In genomic region chr2:4531533-4532197, GRCm38 (mm10) we compare ENCODE assay signal across 23 mouse cellular contexts.
DNase-seq lines count a peak whose midpoint lies in the region; ATAC-seq and TF ChIP-seq lines count a peak whose summit lies in the region.
"Had no signal": no experiment of that assay in that cellular context is flagged by ENCODE, and none has a peak within 500 bp of the region (broad histone marks: within the 10 kb centered on the region; RNA-seq: fewer than 3 reads in every experiment).

No protein-coding gene starts in this region.

- H3K9ac ChIP-seq in MEL (ENCODE audit: control insufficient read depth, low read depth, low read length, poor library complexity, severe bottlenecking): no peak overlapping the region
- H3K9ac ChIP-seq in kidney, postnatal 0 days (ENCODE audit: low read depth, low read length): no peak overlapping the region
- H3K9ac ChIP-seq: forebrain, embryonic 12.5 days; limb, embryonic 13.5 days; liver, embryonic 13.5 days; lung, embryonic 14.5 days; midbrain, embryonic 12.5 days; neural tube, embryonic 13.5 days had no signal

- peaks cover 0 to 2% of the 10 kb centered on the region in 2 experiments; a peak in 1 of 4 replicates for H3K36me3 ChIP-seq in MEL (ENCODE audit: control insufficient read depth in 1 of 2, insufficient read depth in 2 of 2, low read length in 2 of 2)
- H3K36me3 ChIP-seq in kidney, postnatal 0 days (ENCODE audit: insufficient read depth, low read length): no peaks in the 10 kb centered on the region
- H3K36me3 ChIP-seq: liver, embryonic 13.5 days had no signal

- DNase-seq in MEL (ENCODE audit: low read depth, low spot score): peak; percentile 74
- DNase-seq in kidney, adult 18-20 months: peak; percentile 36
- peak; percentile 38 for DNase-seq in kidney, postnatal 0 days (ENCODE audit: low spot score)
- no peak for DNase-seq in gastrocnemius, postnatal 10 days
- no peak for DNase-seq in right cerebral cortex, postnatal 14 days
- DNase-seq in right cerebral cortex, adult 18-20 months: no peak
- DNase-seq in adrenal gland, adult 18-20 months (ENCODE audit: low spot score in 2 of 2): no peak
- DNase-seq: adrenal gland, postnatal 25 days; cerebellum, adult 18-20 months; cerebellum, postnatal 36 days; gastrocnemius, postnatal 14 days; liver, embryonic 13.5 days; lung, embryonic 14.5 days; lung, postnatal 36 days; right cerebral cortex, postnatal 4 days; thymus, postnatal 14 days had no signal

- no peak overlapping the region for H3K27ac ChIP-seq in MEL (ENCODE audit: control insufficient read depth, low read depth, low read length)
- H3K27ac ChIP-seq in kidney, postnatal 0 days: no peak overlapping the region
- H3K27ac ChIP-seq: forebrain, embryonic 12.5 days; hindbrain, embryonic 10.5 days; limb, embryonic 13.5 days; liver, embryonic 13.5 days; midbrain, embryonic 12.5 days; neural tube, embryonic 13.5 days had no signal

- H3K9me3 ChIP-seq in MEL (replicated peaks; ENCODE audit: insufficient read depth, low read length): no peaks in the 10 kb centered on the region
- no peaks in the 10 kb centered on the region for H3K9me3 ChIP-seq in kidney, postnatal 0 days (replicated peaks; ENCODE audit: low read length)
- H3K9me3 ChIP-seq: forebrain, embryonic 12.5 days; hindbrain, embryonic 10.5 days; limb, embryonic 13.5 days; liver, embryonic 13.5 days; midbrain, embryonic 12.5 days; neural tube, embryonic 13.5 days had no signal

- no peak overlapping the region for H3K4me2 ChIP-seq in kidney, postnatal 0 days (ENCODE audit: low read length)
- H3K4me2 ChIP-seq: forebrain, embryonic 12.5 days; limb, embryonic 13.5 days; liver, embryonic 13.5 days; lung, embryonic 14.5 days; midbrain, embryonic 12.5 days; neural tube, embryonic 13.5 days had no signal

- peak in 1 of 2 experiments; percentile 30; a peak in 1 of 4 replicates for TF ChIP-seq EP300 in MEL (IDR thresholded peaks at IDR 0.05; ENCODE audit: low read depth in 1 of 2, low read length in 2 of 2)

- no peak for TF ChIP-seq RAD21 in MEL (IDR thresholded peaks at IDR 0.05; ENCODE audit: low read depth, low read length)

- 75% methylated on average over 11 of the region's 11 CpGs for WGBS in kidney, postnatal 0 days

- H3K4me3 ChIP-seq in MEL (ENCODE audit: control insufficient read depth in 1 of 2, insufficient read depth in 1 of 2, low read depth in 2 of 2, low read length in 2 of 2): no peak overlapping the region
- H3K4me3 ChIP-seq in kidney, postnatal 0 days (replicated peaks; ENCODE audit: low read depth, low read length): no peak overlapping the region
- H3K4me3 ChIP-seq: forebrain, embryonic 12.5 days; hindbrain, embryonic 10.5 days; limb, embryonic 13.5 days; liver, embryonic 13.5 days; midbrain, embryonic 12.5 days; neural tube, embryonic 13.5 days had no signal

- H3K4me1 ChIP-seq in MEL (ENCODE audit: control insufficient read depth in 1 of 2, insufficient read depth in 2 of 2, low read length in 2 of 2): peaks cover 0 to 12% of the 10 kb centered on the region in 2 experiments; a peak in 3 of 4 replicates
- no peaks in the 10 kb centered on the region for H3K4me1 ChIP-seq in kidney, postnatal 0 days (replicated peaks; ENCODE audit: insufficient read depth, low read length)
- H3K4me1 ChIP-seq: limb, embryonic 13.5 days had no signal

- no peaks in the 10 kb centered on the region for H3K79me2 ChIP-seq in MEL (ENCODE audit: control insufficient read depth, insufficient read depth, low read length, poor library complexity)

- ATAC-seq in kidney, postnatal 0 days (replicated peaks; ENCODE audit: low FRiP score, low read depth): peak; percentile 83
- ATAC-seq in megakaryocyte progenitor cell, adult 5-6 weeks (replicated peaks; ENCODE audit: poor library complexity): peak; percentile 95
- ATAC-seq: Patski had no signal

- H3K27me3 ChIP-seq in MEL (ENCODE audit: control insufficient read depth in 1 of 2, insufficient read depth in 2 of 2, low read length in 2 of 2): no peaks in the 10 kb centered on the region
- no peaks in the 10 kb centered on the region for H3K27me3 ChIP-seq in kidney, postnatal 0 days (ENCODE audit: insufficient read depth, low read length)
- H3K27me3 ChIP-seq: forebrain, embryonic 12.5 days; limb, embryonic 13.5 days; liver, embryonic 13.5 days; midbrain, embryonic 12.5 days; neural tube, embryonic 13.5 days; Patski had no signal

- TF ChIP-seq CTCF in MEL (IDR thresholded peaks at IDR 0.05 in 2 of 3, conservative IDR thresholded peaks at IDR 0.05 in 1 of 3; ENCODE audit: control insufficient read depth in 1 of 3, insufficient read depth in 1 of 3, low read depth in 2 of 3, low read length in 3 of 3, poor library complexity in 1 of 3, severe bottlenecking in 1 of 3): no peak
- TF ChIP-seq CTCF in kidney, postnatal 0 days (IDR thresholded peaks at IDR 0.05; ENCODE audit: low read depth): no peak

- no peak for TF ChIP-seq POLR2A in MEL (IDR thresholded peaks at IDR 0.05; ENCODE audit: control insufficient read depth in 1 of 2, insufficient read depth in 1 of 2, low read depth in 1 of 2, low read length in 2 of 2, poor library complexity in 1 of 2)

TF ChIP-seq in MEL, 35 proteins besides CTCF, POLR2A, EP300 and RAD21:
- TF ChIP-seq GABPA (IDR thresholded peaks at IDR 0.05; ENCODE audit: low read depth, low read length) (no peak), ELF1 (IDR thresholded peaks at IDR 0.05; ENCODE audit: low read depth, low read length) (peak; percentile 70), USF1 (IDR thresholded peaks at IDR 0.05; ENCODE audit: low read depth, low read length) (peak; percentile 93), BHLHE40 (IDR thresholded peaks at IDR 0.05; ENCODE audit: borderline replicate concordance, low read depth, low read length) (peak; percentile 70; the same call in 1 of the 2 replicates), USF2 (IDR thresholded peaks at IDR 0.05; ENCODE audit: borderline replicate concordance in 1 of 2, insufficient read depth in 1 of 2, low read depth in 1 of 2, low read length in 2 of 2) (peak in 1 of 2 experiments; percentile 57; a peak in 1 of 4 replicates), NRF1 (IDR thresholded peaks at IDR 0.05; ENCODE audit: insufficient read depth, low read depth, low read length, poor library complexity, severe bottlenecking) (no peak), SIN3A (IDR thresholded peaks at IDR 0.05; ENCODE audit: low read length) (peak; percentile 55; the same call in 1 of the 2 replicates), MAX (IDR thresholded peaks at IDR 0.05; ENCODE audit: low read length) (peak; percentile 82), HCFC1 (IDR thresholded peaks at IDR 0.05; ENCODE audit: low read depth, low read length) (no peak), MYC (IDR thresholded peaks at IDR 0.05; ENCODE audit: low read depth, low read length) (peak; percentile 82), GATA1 (IDR thresholded peaks at IDR 0.05; ENCODE audit: low read depth, low read length) (peak; percentile 21; the same call in 1 of the 2 replicates), TBP (IDR thresholded peaks at IDR 0.05; ENCODE audit: low read depth, low read length) (no peak), JUND (IDR thresholded peaks at IDR 0.05; ENCODE audit: low read depth, low read length) (no peak), UBTF (IDR thresholded peaks at IDR 0.05; ENCODE audit: borderline replicate concordance, insufficient read depth, low read depth, low read length) (no peak), MXI1 (IDR thresholded peaks at IDR 0.05; ENCODE audit: low read depth, low read length) (peak; percentile 88), POLR2AphosphoS2 (IDR thresholded peaks at IDR 0.05; ENCODE audit: low read length) (no peak)

Comparison
In these comparisons a context has a peak if more than half of its experiments do, and no peak if none do; other contexts are left out.
1. DNase-seq: peak in MEL (single experiment), kidney, adult 18-20 months (single experiment) and kidney, postnatal 0 days (single experiment); none in gastrocnemius, postnatal 10 days (single experiment), right cerebral cortex, postnatal 14 days (single experiment), right cerebral cortex, adult 18-20 months (single experiment) and adrenal gland, adult 18-20 months (0 of 2).